Mouse (Mus musculus) lung, adult 18-20 months (tissue): ENCODE results near the gene Fam120a.
A peak's percentile ranks its signal among the peaks of the same experiment; 100 is the strongest.

Source experiments
- DNase-seq, 2 experiments: peaks; one replicate each; pipeline ENCODE4 v3.0.0; 2022; ENCODE audit warnings: mixed read lengths in 2 of 2

Fam120a gene

DNA sequence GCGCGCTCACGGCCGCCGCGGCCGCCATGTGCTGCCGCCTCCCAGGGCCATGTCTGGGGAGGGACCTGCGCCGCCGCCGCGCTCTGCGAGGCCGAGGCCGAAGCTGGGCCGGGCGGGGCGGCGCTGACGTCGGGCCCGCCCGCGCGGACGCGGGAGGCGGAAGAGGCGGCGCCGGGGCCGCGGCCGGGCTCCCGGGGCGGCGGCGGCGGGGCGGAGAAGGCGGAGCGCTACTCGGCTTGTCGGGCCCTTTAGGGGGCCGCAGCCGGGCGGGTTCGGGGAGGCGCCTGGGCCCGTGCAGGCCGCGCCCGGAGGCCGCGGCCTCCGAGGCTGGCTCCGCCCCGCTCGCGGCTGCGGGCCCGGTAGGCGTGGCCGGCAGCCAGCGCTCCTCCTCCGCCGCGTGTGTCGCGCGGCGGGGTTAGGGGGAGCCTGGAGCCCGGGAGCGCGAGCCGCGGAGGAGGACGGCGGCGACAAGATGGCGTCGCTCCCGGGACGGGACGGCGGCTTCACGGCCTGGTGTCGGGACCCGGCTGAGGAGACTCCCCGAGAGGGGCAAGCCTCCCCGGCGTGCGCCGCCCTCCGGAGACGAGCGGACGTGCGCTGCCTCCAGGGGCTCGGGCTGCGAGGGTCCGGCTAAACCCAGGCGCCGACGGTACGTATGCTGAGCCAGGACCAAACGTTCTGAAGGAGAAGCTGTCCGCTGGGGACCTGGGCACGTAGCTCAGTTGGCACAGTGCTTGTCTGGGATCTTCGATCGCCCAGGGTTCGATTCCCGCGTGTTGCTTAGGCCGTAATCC lies at the start of gene Fam120a:
TSS of gene Fam120a (minus strand) at position 62 of the 794 bp plus-strand sequence.
- DNase-seq = peak; percentile 85 to 86

DNA sequence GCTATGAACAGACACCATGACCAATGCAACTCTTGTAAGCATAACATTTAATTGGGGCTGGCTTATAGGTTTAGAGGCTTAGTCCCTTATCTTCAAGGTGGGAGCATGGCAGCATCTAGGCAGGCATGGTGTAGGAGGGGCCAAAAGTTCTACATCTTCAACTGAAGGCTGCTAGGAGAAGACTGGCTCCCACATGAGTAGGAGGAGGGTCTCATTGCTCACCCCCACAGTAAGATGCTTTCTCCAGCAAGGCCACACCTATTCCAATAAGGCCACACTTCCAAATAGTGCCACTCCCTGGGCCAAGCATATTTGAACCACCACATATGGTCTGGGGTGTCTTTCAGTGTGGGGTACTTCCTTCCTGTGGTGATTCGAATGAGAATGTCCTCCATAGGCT lies 49.6 kb upstream of the Fam120a start:
- DNase-seq = no peak

DNA sequence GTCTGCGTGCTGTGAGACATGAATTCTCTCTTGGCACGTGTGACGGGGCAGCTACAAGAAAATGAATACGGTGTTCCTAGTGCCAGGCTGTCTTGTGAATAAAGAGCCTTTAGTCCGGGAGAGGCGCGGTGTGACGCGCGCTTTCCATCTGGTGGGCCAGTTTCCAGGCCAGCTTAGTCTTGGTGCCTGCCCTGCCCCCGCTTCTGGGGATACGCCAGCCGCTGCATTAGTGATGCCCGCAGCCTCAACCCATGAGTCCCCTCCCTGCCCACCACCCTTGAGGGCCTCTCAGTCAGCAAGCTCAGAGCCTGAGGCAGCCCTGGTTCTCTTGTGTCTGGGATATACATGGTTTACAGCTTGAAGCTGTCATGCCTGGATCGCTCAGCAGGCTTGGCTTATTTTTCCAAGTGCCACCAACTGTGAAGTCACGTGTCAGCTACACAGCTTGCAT lies 48.5 kb upstream of the Fam120a start:
- DNase-seq = peak; percentile 20 to 32

DNA sequence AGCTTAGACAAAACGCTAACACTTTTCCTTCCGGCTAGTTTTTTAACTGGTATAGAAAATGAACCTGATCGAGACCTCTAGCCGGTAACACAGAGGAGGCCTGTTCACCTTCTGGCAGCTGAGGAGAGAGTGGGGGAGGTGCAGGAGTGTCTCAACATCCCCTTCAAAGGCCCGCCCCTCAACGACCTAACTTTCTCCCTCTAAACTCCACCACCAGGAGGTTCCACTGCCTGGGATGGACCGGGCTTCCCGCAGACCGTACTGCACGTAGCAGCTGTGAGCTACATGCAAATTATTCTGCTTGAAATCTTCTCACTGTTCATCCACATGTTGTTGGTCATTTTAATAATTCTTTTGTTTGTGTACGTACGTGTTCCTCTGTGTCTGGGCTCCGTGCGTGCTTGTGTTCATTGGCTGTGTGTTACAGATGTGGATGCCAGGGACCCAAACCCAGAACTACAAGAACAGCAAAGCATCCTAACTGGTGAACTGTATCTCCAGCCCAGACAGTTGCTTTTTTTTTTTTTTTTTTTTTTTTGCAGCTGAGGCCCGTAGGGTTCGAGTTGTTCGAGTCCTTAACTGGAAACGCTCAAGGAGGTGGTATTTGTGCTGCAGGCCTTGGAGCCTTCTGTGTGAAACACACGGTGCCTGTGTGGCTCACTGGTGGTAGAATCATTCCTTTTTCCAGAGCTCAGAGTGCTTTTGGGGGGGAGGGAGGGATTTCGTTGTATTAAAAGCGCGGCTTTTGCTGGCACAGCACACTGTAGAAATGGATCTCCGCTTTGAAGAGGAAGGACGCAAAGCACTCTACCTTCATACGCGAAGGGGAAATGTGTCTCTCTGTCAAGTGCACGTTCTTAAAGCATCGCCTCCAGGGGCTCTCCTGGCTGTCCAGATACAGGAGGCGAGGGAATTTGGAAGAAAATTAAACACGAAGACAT lies 47.8 kb upstream of the Fam120a start:
- DNase-seq = peak; percentile 42 to 67

DNA sequence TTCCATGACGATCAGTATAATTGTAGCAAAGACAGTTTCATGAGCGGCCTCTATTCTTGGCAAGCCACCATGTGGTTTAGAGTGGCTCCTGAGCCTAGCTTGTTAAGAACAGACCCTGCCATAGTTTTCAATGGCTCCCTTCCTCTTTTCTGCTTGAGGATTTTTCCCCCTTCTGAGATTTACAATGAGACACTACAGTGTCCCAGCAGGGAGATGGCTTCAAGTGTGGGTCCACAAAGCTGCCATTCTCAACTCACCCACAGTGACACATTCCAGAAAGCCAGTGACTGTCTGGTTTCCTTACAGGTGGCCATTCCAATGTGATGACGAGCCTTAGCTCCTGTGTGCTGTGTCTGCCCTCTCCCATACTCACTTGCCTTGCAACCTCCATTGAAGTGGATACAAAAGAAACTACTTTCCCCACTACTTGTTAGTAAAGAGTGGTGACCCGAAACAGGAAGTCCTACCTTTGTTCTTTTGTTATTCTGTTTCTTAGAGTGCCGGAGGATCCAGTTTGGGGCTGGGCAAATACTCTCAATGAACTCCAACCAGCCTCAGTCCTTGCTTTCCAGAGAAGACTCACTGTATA lies 45.5 kb upstream of the Fam120a start:
- DNase-seq = no peak

DNA sequence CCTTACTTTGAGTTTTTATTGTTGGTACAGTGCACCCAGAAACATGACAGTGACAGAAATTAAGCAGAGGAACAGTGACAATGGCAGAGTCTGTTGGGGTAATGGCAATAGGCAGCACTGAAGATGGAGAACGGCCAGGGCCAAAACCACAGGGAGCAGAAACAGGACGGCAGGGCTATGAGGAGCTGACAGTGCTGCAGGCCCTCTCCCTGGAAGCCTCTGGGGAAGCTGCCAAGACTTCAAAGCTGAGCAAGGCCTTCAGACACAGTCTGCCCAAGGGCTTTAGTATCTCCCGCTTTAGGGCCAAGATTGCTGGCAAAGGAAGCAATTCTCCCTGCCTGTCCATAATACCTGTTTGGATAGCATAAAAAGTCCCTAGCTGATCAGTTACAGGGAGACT lies 33.9 kb upstream of the Fam120a start:
- no peak for DNase-seq

DNA sequence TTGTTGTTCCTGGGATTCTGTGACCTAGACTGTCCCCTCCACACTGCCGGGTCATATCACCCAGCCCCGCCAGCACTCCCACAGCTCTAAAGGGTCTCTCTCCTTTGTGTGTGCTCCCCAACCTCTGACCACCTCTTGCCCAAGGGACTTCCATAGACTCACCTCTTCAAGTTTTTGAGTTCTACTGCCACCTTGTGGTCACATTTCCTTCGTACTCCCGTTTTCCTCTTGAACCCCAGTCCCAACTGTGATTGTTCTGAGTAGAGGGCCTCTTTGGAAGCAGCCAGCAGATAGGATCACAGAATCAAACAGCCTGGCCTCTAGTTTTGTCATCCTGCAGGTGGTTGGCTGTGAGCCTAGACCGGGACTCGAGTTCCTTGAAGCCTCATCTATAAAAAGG lies 30.8 kb upstream of the Fam120a start:
- peak; percentile 26 to 72 for DNase-seq

DNA sequence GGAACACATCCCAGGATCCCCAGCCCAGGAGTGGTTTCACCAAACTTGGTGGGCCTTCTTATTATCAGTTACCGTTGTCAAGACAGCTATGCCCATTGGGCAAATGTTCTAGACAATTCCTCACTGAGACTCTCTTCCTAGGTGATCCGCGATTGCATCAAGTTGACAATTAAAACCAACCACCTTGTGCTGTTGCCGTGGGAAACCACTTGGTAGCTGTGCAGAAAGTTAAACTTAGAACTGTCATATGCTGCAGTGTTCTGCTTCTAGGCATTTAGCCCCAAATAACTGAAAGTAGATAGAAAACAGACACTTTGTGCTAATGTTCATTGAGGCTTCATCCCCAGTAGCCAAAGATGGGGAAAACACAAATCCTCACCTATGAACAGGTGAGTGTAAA lies 28.9 kb upstream of the Fam120a start:
- DNase-seq = no peak

DNA sequence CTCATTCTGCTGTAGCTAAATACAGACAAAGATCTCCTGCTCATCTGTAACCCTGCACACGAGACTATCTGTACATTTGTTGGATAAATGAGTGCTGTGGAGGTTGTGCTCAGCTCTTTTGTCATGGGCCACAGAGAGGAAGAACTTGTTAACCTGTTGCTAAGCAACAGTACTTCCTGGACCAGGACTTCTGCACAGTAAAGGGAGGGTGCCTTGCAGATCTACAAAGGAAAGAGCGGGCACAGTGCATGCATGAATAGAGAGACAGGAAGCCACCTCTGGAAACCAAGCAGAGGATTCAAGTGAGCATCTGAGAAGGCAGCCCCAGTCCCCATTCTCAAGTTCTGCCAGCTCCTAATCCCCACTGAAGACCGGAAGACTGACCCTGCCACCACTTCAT lies 27.1 kb upstream of the Fam120a start:
- no peak for DNase-seq

DNA sequence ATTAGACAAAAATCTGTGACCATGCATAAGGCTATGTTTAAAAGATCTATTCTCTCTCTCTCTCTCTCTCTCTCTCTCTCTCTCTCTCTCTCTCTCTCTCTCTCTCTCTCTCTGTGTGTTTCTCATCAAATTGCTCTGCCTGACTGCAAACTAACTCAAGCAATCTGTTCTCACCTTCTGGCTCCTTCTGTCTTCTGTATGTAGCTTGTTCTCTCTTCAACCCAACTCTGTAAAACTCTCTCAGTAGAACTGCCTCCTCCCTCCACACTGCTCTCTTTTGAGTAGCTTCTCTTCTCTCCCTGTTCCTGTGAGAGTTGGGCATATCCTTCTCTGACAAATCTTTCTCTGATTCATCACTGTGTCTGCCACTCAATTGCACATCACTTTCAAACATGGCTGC lies 25.1 kb upstream of the Fam120a start:
- DNase-seq = no peak

DNA sequence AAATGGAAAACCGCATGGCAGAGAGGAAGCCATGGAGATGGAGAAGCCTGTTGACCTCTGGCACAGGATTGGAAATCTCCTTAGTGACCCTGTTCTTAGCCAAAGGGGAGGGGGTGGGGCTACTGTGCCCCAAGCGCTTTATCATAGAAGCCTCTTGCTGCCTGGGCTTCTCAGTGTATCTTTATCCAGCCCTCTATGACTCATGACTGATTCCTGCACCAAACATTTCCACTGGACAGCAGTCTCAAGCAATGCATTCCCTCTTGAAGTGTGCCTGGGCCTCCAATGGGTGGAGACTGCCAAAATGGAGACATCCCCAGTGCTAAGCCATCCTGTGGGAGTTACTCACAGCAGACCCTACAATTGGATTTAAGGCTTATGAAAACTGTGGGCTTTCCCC lies 22.3 kb upstream of the Fam120a start:
- no peak for DNase-seq

DNA sequence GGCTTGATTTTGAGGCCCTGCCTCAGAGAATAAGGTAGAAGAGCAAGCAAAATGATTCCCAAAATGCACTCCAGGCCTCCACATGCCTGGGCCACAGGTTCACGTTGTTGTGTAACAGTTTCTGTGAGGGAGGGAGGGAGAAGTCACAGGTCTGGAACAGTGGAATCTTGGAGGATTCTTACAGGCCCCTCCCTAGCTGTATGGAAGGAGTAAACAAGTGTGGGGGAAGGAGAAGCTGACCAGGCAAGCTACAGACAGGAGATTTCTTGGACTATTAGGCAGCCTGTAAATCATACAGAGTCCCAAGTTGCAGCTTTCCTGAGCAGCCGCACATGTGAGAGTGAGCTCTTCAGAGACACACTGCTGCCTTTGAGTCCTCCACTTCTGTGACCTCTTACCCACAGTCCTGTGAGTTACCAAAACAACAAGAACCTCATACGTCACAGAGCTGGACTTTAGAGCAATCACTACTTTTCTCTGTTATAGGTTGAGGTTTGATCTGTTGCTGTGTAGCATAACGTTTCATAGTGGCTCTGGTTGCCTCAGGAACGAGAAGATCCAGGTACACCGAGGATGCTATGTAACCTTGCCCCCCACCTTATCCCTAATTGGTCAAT lies 14.8 kb upstream of the Fam120a start:
- peak; percentile 57 to 73 for DNase-seq

DNA sequence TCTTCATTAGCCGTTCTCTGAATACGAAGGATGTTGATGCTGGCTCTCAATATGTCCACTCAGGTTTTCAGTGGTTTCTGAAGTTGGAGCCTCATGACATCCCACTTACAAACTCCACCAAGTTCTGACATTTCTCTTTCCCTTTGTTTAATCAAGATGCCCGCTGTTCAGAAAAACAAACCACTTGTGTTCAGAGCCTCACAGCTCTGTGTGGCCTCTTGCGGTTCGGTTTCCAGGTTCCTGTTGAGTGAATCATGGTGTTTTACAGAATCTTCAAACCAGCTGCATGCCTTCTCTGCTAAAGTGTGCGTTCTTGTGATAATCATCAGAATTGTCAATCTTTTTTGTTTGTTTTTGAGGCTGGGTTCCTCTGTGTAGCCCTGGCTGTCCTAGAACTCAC lies 11.3 kb upstream of the Fam120a start:
- no peak for DNase-seq

DNA sequence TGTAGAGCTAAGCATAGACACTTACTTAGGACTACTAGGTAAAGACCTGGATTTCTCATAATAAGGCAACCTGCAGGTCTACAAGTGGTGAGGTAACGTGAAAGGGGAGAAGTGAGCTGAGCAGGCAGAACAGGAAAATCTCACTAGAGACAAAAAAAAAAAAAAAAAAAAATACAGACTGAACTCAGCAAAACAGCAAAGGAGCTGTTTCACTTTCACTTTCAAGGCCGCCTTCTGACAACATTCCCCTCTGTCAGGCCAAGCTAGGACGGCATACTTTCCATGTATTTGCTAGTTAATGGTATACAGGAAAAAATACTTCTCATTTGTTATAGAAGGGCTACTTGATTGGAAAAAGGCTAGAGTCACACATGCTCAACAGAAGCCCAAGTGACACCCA lies 10.0 kb upstream of the Fam120a start:
- peak; percentile 54 to 62 for DNase-seq

DNA sequence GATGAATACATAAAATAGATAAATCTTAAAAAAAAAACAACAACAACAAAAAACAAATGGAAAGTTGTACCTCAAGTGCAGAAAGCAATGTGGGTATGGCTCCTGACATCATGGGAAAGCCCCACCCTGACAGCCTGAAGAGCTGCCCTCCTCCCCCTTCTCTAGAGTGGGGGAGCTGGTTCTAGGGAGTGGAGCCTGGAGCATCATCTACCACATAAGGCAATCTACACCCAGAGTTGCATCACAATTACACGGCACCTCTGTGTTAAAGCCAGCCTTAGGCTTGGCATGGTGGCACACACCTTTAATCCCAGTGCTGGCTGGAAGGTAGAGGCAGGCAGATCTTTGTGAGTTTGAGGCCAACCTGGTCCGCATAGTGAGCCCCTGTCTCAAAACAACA lies 6.9 kb upstream of the Fam120a start:
- DNase-seq = no peak

DNA sequence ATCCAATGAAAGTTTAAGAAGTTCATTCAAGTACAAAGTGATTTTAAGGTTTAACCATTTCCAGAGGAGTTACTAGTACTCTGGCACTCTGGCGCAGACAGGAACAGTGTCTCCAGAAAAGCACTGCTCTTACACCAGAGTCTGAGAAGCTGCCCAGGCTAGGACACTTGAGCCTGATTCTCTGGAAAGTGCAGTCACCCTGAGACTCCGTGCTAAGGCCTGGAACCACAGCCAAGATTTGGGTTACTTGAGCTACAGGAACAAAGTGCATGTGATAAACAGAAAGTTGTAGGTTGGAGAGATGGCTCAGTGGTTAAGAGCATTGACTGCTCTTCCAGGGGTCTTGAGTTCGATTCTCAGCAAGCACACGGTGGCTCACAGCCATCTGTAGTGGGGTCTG lies 6.4 kb upstream of the Fam120a start:
- DNase-seq = no peak

DNA sequence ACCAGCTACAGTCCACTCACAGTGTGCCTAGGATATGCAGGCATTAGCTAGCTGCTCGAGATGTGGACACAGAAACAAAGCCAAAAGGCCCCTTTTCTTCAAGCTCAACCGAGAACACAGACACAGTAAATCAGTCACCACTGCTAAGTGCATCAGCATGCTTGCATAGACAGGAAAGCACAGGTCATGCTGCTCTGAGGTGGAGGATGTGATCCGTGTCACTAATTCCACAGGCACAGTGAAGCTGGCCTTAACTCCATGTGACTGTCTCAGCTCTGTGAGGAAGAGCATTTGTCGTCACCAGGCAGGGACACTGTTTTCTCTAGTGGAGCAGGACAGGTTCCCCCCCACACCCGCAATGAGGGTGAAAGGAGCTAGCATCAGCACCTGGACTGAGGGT lies 5.4 kb upstream of the Fam120a start:
- no peak for DNase-seq

DNA sequence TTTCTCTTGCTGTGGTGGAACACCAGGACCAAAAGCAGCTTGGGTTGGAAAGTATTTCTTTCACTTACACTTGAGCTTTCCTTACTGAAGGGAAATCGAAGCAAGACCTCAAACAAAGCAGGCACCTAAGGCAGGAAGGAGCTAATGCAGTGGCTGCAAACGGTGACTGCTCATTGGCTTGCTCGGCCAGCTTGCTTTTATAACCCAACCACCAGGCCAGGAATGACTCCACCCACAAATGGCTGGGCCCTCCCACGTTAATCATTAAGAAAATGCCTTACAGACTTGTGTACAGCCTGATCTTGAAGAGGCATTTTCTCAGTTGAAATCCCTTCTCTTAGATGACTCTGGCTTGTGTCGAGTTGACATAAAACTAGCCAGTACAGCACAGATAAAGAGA lies 3.2 kb upstream of the Fam120a start:
- DNase-seq = peak; percentile 48 to 51

DNA sequence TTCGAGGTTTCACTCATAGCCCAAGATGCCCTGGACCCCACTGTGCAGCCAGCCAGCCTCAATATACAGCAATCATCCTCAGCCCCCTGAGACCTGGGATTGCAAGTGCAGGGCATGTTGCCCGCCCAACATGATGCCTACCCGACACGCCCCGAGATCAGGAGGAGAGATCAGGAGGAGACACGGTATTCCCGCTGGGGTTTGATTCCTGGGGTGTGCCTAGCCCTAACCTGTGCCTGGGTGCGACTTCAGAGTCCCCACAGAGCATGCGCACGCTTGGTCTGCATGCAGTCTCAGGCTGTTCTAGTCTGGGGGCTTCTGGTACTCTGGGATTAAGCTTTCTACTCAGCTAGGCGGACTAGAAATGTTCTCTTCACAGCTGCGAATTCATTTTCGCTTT lies 2.7 kb upstream of the Fam120a start:
- no peak for DNase-seq

DNA sequence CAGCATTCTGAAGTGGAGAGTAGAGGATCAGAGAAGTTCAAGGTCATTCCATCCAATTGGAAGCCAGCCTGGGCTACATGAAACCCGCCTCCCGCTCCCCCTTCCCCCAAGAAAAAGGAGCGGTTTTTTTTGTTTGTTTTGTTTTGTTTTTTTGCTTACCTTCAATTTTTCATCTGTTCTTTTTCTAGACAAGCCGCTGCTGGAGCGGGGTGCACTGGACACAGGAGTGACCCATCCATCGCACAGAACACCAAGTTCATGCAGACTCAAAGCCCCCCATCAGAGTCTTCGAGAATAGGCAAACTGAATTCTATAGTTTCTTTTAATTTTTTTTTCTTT lies 902 bp upstream of the Fam120a start:
- DNase-seq = no peak

DNA sequence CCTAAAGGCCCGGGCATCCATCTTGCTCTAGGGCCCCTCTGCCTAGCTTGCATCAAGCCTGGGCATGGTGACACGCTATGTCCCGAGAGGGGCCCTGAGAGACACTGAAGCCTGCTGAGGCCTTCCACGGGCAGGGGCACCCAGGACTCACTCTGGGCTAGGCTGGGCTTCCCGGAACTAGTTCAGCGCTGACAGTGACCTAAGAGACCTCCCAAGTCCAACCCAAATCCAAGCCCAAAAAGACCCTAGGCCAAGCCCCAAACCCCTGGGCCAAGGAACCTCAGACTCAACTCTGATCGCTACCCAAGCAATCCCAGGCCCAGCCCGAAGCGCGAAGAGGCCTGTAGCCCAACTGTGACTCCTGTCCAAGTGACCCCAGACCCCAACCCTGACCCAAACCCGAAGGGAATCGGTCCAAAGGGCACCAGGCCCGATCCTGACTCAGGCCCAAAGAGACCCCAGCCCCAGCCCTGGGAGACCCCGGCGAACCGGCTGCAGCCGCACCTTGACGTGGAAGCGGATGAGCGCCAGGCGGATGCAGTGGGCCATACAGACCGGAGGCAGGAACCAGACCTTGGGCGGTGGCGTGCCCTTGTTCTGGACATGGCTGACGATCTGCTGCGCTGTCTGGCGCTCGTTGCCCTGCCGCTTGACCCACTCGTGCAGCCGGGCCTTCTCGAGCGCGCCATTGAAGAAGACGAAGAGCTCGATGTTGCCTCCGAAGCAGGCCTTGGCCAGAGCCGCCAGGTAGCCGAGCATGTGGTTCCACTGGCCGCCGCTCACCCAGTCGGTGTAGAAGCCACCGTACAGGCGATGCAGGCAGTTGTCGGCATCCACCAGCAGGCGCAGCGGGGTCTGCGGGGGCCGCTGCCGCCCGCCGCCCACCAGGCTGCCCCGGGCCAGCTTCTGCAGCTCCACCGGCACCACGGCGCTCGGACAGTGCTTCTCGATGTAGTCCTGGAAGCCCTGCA lies 681 bp downstream of the Fam120a start:
- DNase-seq = peak; percentile 50 to 54
